Mouse (Mus musculus) adrenal gland, adult (tissue): ENCODE measurements at regions not wholly inside any gene's neighbourhood (a gene's known extent, or its start where the extent isn't known, plus 50 kb on each side); places are given as distances from the start of the nearest gene placed in this dataset.
"Not testable (repeated sequence)": the region's sequence is repeated elsewhere in the genome, so short reads cannot be mapped to it uniquely, and the experiment has no call there.

Experiments used
- DNase-seq, 2 experiments: peaks; one replicate each; pipeline ENCODE4 v3.0.0; 2022 to 2023; ENCODE audit warnings: low spot score in 1 of 2; ENCODE audit not compliant: inconsistent age in 2 of 2

- DNase-seq = peak; percentile 33 to 85
These were observed 66.7 kb upstream of the Chmp2b start for GRCm38 (mm10) chr16:65629186-65629585.

GRCm38 (mm10) chr16:65631680-65632079 lies 69.2 kb upstream of the Chmp2b start:
- no peak for DNase-seq

- not testable (repeated sequence) for DNase-seq
These were observed 84.2 kb upstream of the Chmp2b start for GRCm38 (mm10) chr16:65646741-65647140.

DNA sequence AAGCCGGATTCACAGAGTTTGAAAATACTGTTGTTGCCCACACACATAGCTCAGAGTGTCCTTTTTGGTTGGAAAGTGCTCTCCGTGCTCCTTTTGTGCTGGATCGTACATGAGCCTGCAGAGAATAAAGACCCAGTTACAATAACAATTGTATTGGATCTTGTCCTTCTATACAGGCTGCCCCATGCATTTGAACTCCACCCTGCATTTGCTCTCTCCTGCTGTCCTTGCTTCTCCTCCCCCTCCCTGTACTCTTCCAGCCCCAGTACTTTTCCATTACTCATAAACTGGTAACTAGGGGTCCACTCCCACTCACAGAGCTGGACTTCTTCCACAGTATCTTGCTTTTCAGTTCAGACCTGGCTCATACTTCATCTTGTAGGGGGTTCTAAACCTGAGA lies 86.5 kb upstream of the Chmp2b start:
- DNase-seq = no peak

DNA sequence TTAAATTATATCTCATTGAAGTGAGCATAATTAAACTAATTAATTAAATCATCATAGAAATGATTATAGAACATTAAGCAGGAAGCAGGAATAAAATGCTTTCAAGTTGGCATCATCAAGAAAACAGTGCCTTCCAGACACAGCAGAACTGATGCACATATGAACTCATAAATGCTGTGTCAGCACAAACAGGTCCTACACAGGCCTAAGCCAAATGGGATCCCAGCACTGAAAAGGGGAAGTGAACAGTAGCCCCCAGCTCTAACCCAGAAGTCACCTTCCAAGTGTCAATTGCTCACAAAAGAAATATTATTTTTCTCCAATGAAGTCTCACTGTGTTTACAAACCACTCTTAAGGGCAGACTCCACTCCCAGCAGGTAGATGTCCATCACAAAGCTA lies 93.0 kb upstream of the Chmp2b start:
- no peak for DNase-seq

GRCm38 (mm10) chr16:65657829-65658228 lies 95.3 kb upstream of the Chmp2b start:
- no peak for DNase-seq

DNA sequence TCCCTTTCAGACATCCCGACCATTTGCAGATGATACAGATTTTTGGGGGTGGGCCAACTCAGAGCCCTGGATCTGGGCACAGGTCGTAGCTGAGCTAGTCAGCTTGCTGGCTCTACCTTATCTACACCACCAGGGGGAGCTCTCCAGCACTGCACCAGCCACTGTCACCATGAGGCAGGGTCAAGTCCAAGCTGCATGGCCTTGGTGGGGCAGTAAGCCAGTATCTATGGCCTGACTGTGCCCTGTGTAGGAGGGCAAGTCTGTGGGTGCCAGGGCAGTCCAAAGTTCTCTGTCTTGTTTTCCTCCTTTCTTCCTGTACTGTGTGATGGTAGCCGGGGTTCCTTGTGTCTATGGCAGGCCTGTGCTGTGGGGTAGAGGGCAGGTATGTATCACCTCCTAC lies 102.3 kb upstream of the Chmp2b start:
- DNase-seq = peak; percentile 15 to 67

DNA sequence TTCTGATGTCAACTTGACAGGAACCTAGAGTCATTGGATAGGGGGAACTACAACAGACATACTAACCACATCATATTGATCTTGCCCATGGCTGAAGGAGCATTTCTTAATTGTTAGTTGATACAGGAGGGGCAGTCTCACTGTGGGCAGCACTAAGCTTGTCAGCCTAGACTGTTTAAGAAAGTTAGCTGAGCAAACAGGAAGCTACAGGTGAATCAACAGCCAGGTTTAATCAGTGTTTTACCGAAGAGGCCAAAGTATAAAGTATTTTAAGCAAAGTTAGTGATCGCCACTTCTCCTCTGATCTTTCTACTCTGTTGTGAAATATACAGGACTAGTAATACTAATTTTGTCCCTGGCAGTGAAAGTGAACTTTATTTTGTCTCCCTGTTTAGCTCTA lies 109.6 kb upstream of the Chmp2b start:
- no peak for DNase-seq

- DNase-seq = no peak
These were observed 120.6 kb upstream of the Chmp2b start for GRCm38 (mm10) chr16:65683089-65683488.

DNA sequence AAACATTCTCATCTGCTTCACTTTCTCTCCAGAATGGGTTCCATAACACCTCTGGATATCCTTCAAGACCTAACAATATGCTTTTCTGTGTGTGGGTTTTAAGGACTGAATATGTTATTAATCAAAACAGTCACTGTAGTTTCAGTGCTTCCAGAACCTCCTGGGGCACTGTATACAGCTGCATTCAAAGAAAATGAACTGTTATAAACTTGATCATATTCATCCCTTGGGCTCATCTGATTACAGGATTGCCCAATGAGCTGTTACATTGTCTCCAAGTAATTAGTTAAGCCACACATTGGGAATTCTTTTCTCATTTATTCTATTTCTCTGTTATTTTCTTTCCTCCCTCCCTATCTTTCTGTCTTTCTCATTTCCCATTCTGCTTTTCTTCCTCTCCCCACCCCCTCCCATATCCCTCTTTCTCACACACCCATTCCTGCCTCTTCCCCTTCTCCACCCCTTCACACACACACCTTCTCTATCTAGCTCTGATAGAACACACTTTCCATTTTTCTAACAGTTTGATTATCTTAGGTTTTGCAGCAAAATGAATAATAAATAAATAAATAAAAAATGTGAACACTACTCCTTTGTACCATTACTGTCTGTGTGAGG lies 121.3 kb upstream of the Chmp2b start:
- DNase-seq = no peak

- DNase-seq = no peak
These were observed 121.4 kb upstream of the Vgll3 start for GRCm38 (mm10) chr16:65693626-65694025.

DNA sequence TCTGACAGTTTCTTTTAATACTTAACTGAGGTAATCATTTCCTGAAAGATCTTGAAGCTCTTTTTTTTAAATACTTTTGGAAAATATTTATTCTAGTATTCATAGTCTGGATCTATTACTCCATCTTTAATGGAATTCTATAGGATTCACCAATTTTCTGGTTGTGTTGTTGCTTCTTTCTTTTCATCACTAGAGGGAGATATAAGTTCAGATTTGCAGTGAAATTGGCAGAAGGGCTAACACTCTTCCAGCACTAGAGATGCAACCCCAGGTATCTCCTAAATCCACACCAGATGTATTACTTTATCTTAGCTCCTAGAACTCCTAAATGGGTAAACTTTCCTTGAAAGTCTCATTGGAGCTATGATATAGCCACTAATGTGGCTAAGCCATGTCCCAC lies 99.4 kb upstream of the Vgll3 start:
- DNase-seq = no peak

- DNase-seq = peak; percentile 13 to 51
These were observed 96.1 kb upstream of the Vgll3 start for GRCm38 (mm10) chr16:65718791-65719472.

DNA sequence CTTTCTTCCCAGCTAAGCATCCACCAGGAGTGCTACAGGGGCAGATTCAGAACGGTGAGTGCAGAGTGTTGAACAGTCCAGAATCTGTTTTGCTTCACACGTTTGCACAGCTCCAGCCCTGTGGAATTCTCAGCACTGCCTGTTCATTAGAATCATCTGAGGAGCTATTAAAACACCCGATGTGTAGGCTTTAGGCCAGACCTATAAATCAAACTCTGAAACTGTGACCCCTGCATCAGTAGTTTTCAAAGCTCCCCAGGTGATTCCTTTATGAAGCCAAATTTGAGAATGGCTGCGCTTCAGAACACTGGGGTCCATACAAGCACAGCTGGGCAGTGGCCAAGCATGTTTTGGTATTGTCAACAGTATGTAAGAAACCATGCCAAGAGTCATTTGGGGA lies 94.1 kb upstream of the Vgll3 start:
- no peak for DNase-seq

GRCm38 (mm10) chr16:65725559-65726269 lies 89.3 kb upstream of the Vgll3 start:
- no peak for DNase-seq

DNA sequence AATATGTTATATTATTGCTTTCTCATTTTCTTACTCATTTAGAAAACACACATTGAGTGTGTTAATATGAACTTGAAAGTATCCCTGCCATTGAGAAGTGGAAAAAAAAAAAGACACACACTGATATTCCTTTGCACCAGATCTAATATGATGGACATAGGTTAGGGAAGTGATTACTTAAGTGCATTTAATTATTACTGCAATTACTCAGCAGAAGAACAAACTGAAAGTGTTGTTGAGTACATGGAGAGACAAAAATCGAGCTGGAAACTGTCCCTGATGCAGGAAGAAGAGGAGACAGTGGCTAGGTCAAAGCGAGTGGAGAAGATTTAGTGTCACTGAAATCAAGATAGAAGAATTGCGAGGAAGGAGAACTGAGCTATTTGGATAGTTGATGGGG lies 88.8 kb upstream of the Vgll3 start:
- no peak for DNase-seq

GRCm38 (mm10) chr16:65729322-65729721 lies 85.7 kb upstream of the Vgll3 start:
- no peak for DNase-seq

GRCm38 (mm10) chr16:65739652-65740051 lies 75.4 kb upstream of the Vgll3 start:
- no peak for DNase-seq

DNA sequence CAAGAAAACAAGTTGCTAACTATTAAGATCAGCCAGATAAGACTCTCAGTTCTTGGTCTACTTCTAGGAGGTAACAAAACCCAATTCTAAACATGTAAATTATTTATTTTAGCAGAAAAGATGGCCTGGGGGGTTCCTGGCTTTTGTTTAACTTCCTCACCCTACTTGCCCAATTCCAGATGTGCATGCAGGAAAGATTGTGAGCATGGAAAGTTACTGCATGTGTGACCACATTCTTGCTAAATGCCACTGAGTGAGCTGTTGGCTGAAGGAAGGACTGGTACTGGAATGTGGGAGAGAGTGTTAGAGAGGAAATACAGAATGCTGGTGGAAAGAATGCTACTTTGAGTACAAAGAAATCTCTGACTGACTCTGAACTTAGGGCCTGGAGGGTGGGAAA lies 72.1 kb upstream of the Vgll3 start:
- DNase-seq = no peak

DNA sequence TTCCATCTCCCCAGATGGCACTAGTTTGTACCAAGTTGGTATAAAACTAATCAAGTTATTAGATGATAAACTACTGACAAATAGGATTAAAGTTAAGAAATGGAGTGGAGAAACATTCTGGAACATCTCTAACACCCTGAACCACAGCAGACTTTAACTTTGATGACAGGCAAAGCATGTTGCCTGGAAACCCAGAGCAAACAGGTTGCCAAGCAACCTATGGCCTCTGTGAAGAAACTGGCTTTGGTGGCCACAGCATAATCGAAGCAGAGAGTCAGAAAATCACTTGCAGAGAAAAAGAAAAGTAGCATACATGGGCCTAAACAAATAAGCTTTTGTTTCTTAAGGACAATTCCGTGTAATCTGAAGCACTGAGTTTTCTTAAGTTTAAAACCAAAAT lies 59.4 kb upstream of the Vgll3 start:
- DNase-seq = no peak
